Mouse (Mus musculus): Measurements from ENCODE around the gene Sox3.

DNA sequence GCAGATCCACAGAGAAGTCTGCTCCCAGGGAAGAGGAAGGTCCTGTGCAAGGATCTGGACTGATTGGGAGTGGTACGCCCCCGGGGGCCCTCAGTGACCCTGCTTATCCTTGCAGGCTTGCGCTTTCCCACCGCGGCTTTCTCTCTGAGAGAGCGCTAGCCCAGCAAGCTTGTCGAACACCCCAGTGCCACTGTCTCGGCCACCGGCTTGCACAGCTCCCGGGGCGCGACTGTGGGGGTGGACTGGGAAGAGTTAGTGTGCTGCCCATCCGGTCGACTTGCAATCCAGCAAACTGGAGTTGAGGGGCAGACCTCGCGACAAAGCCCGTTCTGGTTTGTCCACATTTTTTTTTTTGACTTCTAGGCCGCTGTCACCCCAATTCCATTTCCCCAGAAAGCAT, 5.4 kb upstream of the Sox3 start:
- no peak for TF ChIP-seq CTCF (IDR thresholded peaks at IDR 0.05; ENCODE audit: control insufficient read depth, insufficient read depth, insufficient replicate concordance, low read depth, low read length)
- TF ChIP-seq POLR2A (IDR thresholded peaks at IDR 0.05; ENCODE audit: control insufficient read depth, low read depth, low read length): no peak

Measured in testis, adult 2 months (tissue).